Mouse (Mus musculus): Measurements from ENCODE around the gene Taar7d. TPM values are rescaled to one million over a fixed set of nuclear protein-coding genes. Genes with fewer than 3 reads are reported as not detected.

Taar7d gene
- not detected for total RNA-seq (2021)
- long read RNA-seq, experiment 1 = 0 reads
- long read RNA-seq, experiment 2 = 0 reads

DNA sequence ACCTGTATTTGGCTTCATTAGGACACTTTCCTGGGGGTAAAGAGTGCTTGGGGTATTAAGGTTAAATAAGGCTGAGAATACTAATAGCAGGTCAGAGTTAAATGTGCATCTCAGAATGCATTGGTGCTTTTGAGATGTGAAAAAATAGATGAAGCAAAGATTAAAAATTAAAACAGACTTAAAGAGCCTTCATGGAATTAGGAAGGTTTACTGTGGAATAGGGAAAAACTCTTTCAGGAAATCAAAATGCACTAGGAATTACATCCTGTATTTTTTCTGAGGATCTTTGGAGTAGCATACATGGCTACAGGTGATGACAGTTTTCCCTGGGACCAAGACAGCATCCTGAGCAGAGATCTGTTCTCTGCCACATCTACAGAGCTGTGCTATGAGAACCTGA is at the start of gene Taar7d:
Gene Taar7d (plus strand): TSS at position 301 of the 400 bp plus-strand sequence.
- no peak for DNase-seq (ENCODE audit: low spot score in 2 of 2)
- no peak for TF ChIP-seq CTCF (conservative IDR thresholded peaks at IDR 0.05)
- no peak within 1 kb of the TSS for H3K27ac ChIP-seq
- H3K4me3 ChIP-seq = no peak within 1 kb of the TSS

DNA sequence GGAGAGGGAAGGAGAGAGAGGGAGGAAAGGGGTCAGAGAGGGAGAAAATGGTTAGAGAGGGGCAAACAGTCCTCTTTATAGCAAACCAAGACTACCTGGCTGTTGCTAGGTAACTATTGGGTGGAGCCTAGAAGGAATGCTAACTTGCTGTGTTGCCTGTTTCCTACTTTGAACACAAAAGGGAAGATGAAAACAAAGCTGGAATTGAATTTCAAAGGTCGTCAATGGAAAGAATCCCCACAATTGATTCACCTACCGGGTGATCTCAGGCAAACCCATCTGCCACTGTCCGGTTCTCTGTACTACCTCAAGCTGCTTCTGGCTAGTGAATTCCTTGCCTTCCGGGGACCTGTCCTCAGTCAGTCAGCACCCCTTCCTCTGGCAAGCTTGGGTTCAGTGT is 49.1 kb upstream of the Taar7d start:
- H3K27ac ChIP-seq = no peak overlapping the region
- no peak overlapping the region for H3K4me3 ChIP-seq
- DNase-seq (ENCODE audit: low spot score in 2 of 2) = no peak
- no peak for TF ChIP-seq CTCF (conservative IDR thresholded peaks at IDR 0.05)

DNA sequence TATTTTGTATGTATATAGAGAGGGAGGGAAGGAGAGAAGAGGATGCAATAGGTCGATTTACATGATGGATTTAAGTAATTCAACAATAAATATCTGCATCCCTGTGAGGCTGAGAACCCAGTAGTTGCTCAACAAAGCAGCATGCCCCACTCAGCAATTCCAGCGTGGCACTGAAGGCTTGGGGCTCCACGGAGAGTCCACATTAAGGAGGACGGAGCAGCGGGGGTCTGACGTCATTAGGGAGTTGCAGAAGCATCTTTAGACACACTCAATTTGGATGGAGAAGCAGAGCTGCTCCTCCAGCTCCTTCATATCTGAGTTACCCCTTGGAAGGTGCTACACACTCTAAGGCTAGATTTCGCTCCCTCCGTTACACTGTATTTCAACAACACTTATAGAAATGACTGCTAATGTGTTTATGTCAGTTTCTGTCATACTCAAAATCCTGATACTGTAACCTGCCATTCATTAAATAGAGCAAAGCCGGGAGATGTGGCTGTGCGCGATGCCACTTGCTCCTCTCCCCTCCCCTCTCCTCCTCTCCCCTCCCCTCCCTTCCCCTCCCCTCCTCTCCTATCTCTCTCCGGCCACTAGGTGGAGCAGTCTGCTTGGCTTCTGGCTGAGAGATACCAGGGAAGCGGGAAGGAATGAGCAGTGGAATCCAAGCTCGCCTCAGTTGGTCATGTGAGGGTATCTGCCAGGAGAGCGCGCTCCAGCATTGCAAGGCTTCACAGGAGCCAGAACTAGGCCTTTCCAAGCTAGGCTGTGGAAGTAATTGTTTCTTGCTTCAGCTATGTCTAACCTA is 47.9 kb upstream of the Taar7d start:
- H3K4me3 ChIP-seq = no peak overlapping the region
- TF ChIP-seq CTCF (conservative IDR thresholded peaks at IDR 0.05) = peak; percentile 70

DNA sequence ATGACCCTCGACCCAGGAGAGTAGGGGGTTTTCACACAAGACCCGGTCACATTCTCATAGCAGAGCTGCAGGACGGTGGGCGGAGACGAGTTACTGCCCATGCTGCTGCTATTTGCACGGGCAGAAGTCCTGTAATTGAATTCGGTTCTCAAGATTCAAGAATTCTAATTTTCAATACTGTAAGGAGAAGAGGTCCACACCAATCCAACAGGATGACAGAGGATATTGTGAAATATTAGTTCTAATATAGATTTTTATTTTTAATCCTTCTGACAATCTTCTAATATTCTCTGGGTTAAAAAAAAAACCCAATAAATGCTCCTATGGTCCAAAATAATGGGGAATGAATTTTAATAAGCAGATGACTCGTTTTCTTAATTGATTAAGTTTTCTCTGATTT is 41.5 kb upstream of the Taar7d start, which contains the start of gene Taar6:
Gene Taar6 (minus strand): TSS at position 101 of the 400 bp plus-strand sequence.
- TF ChIP-seq CTCF (conservative IDR thresholded peaks at IDR 0.05) = no peak
- Histone ChIP-seq H3K27ac (no peak within 1 kb of the TSS), H3K4me3 (no peak within 1 kb of the TSS)
- DNase-seq (ENCODE audit: low spot score in 2 of 2) = no peak

More for the DNA sequence above, 47.9 kb upstream of the Taar7d start:
- DNase-seq (ENCODE audit: low spot score in 2 of 2) = peak; percentile 61 to 75
- H3K27ac ChIP-seq = no peak overlapping the region

DNA sequence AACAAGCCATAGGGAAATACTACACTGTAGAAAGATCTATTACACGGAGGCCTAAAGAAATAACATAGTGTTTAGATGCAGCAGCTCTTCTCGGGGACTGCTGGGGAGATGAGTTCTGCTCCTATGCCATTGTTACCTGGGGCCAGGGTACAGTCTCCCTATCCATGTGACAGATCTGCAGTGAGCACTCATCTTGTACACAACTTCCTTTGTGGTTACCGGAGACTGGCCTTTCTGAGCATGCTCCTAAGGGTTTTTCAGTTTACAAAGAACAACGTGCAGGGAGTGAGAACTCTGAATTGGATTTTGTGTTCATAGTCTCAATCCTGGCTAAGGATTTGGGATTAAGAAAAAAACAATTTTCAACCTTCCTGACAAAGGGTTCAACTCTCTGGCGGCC is 40.6 kb upstream of the Taar7d start:
- TF ChIP-seq CTCF (conservative IDR thresholded peaks at IDR 0.05) = no peak
- Histone ChIP-seq H3K27ac (no peak overlapping the region), H3K4me3 (no peak overlapping the region)
- no peak for DNase-seq (ENCODE audit: low spot score in 2 of 2)

DNA sequence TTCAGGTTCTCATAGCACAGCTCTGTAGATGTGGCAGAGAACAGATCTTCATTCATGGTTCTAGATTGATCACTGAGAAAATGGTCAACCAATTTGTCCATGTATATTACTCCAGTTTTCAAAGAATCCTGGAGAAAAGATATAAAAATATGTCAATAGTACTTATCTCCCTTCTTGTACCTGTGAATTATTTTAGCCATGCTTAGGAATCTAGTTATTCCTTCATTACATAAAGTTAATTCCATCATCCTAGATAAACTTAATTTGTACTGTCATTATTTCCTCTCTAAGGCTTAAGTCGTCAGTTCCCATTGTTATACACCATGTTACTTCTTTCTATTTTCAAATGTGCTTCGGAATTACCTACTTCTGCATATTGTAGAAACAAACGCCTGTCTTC is 33.6 kb upstream of the Taar7d start, which contains the start of gene Taar7a:
Gene Taar7a (minus strand): TSS at position 101 of the 400 bp plus-strand sequence.
- Histone ChIP-seq H3K4me3 (no peak within 1 kb of the TSS), H3K27ac (no peak within 1 kb of the TSS)
- no peak for TF ChIP-seq CTCF (conservative IDR thresholded peaks at IDR 0.05)
- no peak for DNase-seq (ENCODE audit: low spot score in 2 of 2)

DNA sequence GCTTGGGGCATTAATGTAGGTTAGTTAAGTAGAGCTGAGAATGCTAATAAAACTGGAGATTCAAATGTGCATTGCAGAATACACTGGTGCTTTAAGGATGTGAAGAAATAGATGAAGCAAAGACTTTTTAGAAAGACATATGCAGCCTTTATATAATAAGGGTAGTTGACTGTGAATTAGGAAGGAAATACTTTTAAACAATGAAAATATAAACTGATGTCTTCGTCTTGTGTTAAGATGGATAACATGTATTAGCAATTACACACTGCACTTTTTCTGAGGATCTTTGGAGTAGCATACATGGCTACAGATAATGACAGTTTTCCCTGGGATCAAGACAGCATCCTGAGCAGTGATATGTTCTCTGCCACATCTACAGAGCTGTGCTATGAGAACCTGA is 27.4 kb upstream of the Taar7d start, which contains the start of gene Taar7b:
Gene Taar7b (plus strand): TSS at position 301 of the 400 bp plus-strand sequence.
- no peak for TF ChIP-seq CTCF (conservative IDR thresholded peaks at IDR 0.05)
- Histone ChIP-seq H3K27ac (no peak within 1 kb of the TSS), H3K4me3 (no peak within 1 kb of the TSS)
- DNase-seq (ENCODE audit: low spot score in 2 of 2) = no peak

DNA sequence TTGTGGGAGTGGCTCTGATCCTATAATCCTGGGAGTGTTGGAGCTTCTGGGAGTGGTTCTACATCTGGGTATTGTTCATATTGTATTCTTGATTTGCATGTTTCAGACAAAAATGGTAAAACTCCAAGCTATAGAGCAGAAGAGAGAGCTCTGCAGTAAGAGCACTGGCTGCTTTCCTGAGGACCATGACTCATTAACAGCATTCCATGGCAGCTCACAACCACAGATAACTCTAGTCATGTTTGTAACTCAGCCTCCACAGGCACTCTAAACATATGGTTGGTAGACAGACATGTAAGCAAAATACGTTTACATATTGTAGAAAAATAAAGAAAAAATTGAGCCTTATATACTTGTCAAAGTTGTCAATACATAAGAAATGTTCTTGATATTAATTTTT is 20.6 kb upstream of the Taar7d start:
- no peak for DNase-seq (ENCODE audit: low spot score in 2 of 2)
- Histone ChIP-seq H3K27ac (no peak overlapping the region), H3K4me3 (no peak overlapping the region)
- TF ChIP-seq CTCF (conservative IDR thresholded peaks at IDR 0.05) = no peak

DNA sequence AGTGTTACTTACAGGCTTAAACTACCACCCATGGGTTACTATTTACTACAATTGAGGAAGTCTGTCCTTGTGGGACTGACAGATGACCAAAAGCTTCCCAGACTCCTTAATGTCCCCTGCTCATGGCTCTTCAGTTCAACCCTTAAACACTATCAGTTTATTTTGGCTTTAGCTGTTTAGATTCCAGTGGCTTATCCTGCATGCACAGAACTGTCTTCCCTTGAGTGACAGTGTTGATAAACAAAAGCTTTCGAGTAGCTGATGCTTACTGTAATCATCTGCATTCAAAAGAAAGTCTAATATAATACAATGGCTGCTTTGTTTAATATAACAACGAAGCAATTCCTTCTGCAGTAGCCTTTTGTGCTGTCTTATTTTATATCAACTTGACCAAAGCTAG is 20.0 kb upstream of the Taar7d start:
- no peak for TF ChIP-seq CTCF (conservative IDR thresholded peaks at IDR 0.05)
- DNase-seq (ENCODE audit: low spot score in 2 of 2) = no peak
- Histone ChIP-seq H3K4me3 (no peak overlapping the region), H3K27ac (no peak overlapping the region)

DNA sequence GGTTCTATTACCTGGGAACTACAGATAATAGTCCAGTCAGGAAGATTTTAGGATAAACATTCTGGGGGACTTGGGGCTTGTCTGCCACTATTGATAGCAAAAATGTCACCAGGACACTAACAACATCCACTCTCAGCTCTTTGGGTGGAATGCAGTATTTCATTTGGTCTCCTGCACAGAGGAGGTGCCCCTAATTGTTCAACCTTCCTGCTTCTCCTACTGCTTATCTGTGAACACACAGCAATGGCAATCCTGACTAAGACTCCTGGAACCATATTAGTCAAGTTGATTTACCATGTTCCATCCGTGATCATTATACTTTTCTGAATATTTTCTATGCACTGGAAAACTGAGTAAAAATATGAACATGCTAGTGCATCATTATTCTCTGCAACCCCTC is 18.9 kb upstream of the Taar7d start:
- no peak for DNase-seq (ENCODE audit: low spot score in 2 of 2)
- Histone ChIP-seq H3K4me3 (no peak overlapping the region), H3K27ac (no peak overlapping the region)
- TF ChIP-seq CTCF (conservative IDR thresholded peaks at IDR 0.05) = no peak

DNA sequence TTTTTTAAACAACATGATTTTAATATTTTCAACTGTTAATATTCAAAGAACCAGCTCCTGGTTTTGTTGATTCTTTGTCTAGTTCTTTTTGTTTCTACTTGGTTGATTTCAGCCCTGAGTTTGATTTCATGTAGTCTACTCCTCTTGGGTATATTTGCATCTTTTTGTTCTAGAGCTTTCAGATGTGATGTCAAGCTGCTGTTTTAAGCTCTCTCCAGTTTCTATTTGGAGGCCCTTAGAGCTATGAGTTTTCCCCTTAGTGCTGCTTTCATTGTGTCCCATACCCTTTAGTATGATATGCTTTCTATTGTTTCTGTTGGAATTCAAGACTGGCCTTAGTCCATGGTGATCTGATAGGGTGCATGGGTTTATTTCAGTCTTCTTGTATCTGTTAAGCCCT is 4.3 kb downstream of the Taar7d start:
- Histone ChIP-seq H3K27ac (no peak overlapping the region), H3K4me3 (no peak overlapping the region)
- DNase-seq (ENCODE audit: low spot score in 2 of 2) = no peak
- no peak for TF ChIP-seq CTCF (conservative IDR thresholded peaks at IDR 0.05)

DNA sequence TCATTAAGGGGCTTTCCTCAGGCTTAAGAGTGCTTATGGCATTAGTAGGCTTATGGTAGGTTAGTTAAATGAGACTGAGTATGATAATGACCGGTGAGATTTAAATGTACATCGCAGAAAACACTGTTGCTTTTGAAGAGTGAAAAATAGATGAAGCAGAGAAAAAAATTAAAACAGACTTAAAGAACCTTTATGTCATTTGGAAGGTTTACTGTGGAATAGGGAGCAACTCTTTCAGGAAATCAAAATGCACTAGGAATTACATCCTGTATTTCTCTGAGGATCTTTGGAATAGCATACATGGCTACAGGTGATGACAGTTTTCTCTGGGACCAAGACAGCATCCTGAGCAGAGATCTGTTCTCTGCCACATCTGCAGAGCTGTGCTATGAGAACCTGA is 10.3 kb downstream of the Taar7d start, which contains the start of gene Taar7e:
Gene Taar7e (plus strand): TSS at position 301 of the 400 bp plus-strand sequence.
- TF ChIP-seq CTCF (conservative IDR thresholded peaks at IDR 0.05) = no peak
- Histone ChIP-seq H3K4me3 (no peak within 1 kb of the TSS), H3K27ac (no peak within 1 kb of the TSS)
- no peak for DNase-seq (ENCODE audit: low spot score in 2 of 2)

DNA sequence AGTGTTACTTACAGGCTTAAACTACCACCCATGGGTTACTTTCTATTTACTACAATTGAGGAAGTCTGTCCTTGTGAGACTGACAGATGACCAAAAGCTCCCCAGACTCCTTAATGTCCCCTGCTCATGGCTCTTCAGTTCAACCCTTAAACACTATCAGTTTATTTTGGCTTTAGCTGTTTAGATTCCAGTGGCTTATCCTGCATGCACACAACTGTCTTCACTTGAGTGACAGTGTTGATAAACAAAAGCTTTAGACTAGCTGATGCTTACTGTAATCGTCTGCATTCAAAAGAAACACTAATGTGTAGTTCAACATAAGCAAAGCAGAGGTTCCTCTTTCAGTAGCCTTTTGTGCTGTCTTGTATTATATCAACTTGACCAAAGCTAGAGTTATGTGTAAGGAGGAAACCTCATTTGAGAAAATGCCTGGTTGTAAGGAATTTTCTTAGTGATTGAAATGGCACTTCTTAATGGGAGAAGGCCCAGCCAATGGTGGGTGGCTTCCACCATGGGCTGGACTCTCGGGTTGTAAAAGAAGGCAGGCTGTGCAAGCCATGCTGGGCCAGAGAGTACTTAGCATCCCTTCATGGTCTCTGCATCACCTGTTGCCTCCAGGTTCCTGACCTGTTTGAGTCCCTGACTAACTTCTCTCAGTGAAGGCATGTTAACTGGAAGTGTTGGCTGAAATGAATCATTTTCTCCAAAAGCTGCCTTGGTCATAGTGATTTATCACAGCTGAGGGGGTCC is 13.3 kb downstream of the Taar7d start:
- H3K27ac ChIP-seq = no peak overlapping the region
- TF ChIP-seq CTCF (conservative IDR thresholded peaks at IDR 0.05) = no peak
- DNase-seq (ENCODE audit: low spot score in 2 of 2) = no peak
- no peak overlapping the region for H3K4me3 ChIP-seq

Data from layer of hippocampus, adult 2 months (tissue).